Mouse (Mus musculus) bone marrow, adult 2 months (tissue): ENCODE measurements around the gene Syce1l. TPM values are rescaled to one million over a fixed set of nuclear protein-coding genes. Genes with fewer than 3 reads are reported as not detected.

Source experiments
- H3K27ac ChIP-seq: fragments of 200-500 bp; 2 replicates; pipeline ENCODE4 v1.5.1; 2012; ENCODE audit warnings: low read depth, mild to moderate bottlenecking, control low read depth, inconsistent platforms, low read length; ENCODE audit not compliant: control insufficient read depth, poor library complexity, insufficient read depth
- H3K4me1 ChIP-seq: fragments of 200-500 bp; 2 replicates; pipeline ENCODE4 v1.6.1; 2011; ENCODE audit warnings: low read length; ENCODE audit not compliant: control insufficient read depth, insufficient read depth
- H3K4me3 ChIP-seq: fragments of 200-500 bp; replicated peaks from 2 replicates; pipeline ENCODE3; 2011; ENCODE audit warnings: mild to moderate bottlenecking, low read depth, low read length, control low read depth; ENCODE audit not compliant: control insufficient read depth
- CTCF ChIP-seq: fragments of 200-500 bp; IDR thresholded peaks from 2 replicates; pipeline ENCODE4 v1.5.1; 2011; ENCODE audit warnings: low read length, control low read depth; ENCODE audit not compliant: control insufficient read depth, insufficient read depth
- POLR2A ChIP-seq: fragments of 200-500 bp; IDR thresholded peaks from 2 replicates; pipeline ENCODE4 v1.6.1; 2011; ENCODE audit warnings: low read depth, mild to moderate bottlenecking, control low read depth, low read length, borderline replicate concordance; ENCODE audit not compliant: control insufficient read depth
- WGBS: fragments of 180-500 bp; shearing (Covaris S2); methylation state at CpG from one replicate; pipeline ENCODE4 v1.1.7; 2018; 5-methylcytosine and 5-hydroxymethylcytosine counted together
- polyA plus RNA-seq: library from polyadenylated mRNA; stranded (reverse); fragments of >200 nt; gene quantifications from 2 replicates; pipeline ENCODE4 v1.2.4, GENCODE M21; 2011; ENCODE audit warnings: low replicate concordance; ENCODE audit not compliant: missing spikeins, insufficient read depth, insufficient read length

Syce1l gene
- polyA plus RNA-seq, 1 experiment = 2.0 TPM

GRCm38 (mm10) chr8:113676811-113677210 lies 33.8 kb downstream of the Syce1l start:
- no peak overlapping the region for H3K27ac ChIP-seq
- H3K4me3 ChIP-seq = no peak overlapping the region
- WGBS = 75% methylated on average over 1 of the region's 1 CpGs
- TF ChIP-seq CTCF (no peak), POLR2A (no peak)
- H3K4me1 ChIP-seq = no peaks in the 10 kb centered on the region; the same call in 1 of the 2 replicates

DNA sequence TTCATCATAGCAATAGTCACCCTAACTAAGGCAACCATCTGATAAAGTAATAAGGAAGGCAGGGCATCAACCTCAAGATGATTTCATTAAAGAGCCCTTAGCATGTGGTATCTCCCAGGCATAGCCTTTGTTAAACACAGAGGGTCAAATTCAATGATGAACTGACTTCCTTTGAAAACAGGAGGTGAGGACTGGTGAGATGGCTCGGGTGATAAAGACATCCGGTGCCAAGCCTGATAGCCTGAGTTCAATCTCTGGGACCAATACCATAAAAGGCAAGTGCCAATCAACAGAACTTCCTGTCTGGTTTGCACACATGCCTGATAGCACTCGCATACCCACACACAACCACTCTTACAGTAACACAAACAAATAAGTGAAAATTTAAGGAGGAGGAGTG lies 36.3 kb downstream of the Syce1l start:
- WGBS = 4% methylated on average over 3 of the region's 3 CpGs
- TF ChIP-seq POLR2A (no peak), CTCF (no peak)
- Histone ChIP-seq H3K4me3 (no peak overlapping the region), H3K27ac (no peak overlapping the region), H3K4me1 (no peaks in the 10 kb centered on the region; the same call in 1 of the 2 replicates)

- H3K27ac ChIP-seq = no peak overlapping the region
These were observed 45.0 kb downstream of the Syce1l start for GRCm38 (mm10) chr8:113687889-113688542.

DNA sequence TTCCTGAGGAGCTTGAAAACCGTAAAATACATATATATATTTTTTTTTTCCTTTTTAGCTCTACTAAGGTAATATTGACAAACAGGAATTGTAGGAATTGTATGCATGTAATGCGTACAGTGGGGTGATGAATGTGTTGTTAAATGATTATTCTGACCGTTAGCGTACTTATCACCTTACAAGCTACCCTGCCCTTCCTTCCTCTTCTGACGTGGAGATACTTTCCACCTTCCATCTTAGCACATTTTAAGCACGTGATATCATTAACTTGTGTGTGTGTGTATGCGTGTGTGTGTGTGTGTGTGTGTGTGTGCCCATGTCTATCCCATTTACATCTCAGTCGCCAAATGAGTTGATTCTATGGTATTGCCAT lies 45.5 kb downstream of the Syce1l start:
- 34% methylated on average over 8 of the region's 8 CpGs for WGBS
- Histone ChIP-seq H3K27ac (no peak overlapping the region), H3K4me3 (no peak overlapping the region), H3K4me1 (no peaks in the 10 kb centered on the region)
- TF ChIP-seq POLR2A (no peak), CTCF (no peak)

More at GRCm38 (mm10) chr8:113687889-113688542, 45.0 kb downstream of the Syce1l start:
- no peak overlapping the region for H3K4me3 ChIP-seq
- TF ChIP-seq CTCF = no peak
- TF ChIP-seq POLR2A = no peak
- H3K4me1 ChIP-seq = no peaks in the 10 kb centered on the region
- WGBS = 47% methylated on average over 17 of the region's 17 CpGs

DNA sequence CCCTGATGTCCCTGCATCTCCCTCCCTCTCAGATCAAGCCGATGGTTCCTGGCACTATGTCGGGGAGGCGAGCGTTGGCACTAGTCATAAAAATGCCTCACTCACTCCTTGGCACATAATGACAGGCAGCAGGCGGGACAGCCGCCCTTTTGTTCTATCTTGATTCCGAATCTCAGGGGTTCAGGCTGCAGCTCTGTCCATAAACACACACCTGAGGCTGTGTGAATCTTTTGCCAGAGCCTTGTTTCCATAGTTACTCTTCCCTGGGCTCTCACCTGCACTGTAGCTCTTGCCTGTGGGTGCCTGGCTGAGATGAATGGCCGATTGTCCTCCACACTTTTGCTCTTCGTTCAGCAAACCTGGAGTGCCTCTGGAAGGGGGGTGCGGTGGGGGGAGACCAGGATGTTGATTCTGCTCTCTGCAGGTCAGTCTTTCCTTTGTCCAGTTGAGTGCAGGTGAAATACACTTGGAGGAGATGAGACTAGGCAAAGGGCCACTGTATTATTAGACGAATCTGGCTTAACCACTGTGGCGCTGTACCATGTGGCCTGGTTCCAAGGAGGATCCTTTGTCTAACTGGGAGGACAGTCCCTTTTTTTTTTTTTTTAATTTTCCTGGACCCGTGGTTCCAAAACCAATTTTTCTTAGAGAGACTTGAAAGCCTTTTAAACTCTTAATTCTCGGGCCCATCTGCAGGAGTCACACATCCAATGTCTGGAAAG lies 48.8 kb downstream of the Syce1l start:
- Histone ChIP-seq H3K4me3 (no peak overlapping the region), H3K4me1 (no peaks in the 10 kb centered on the region), H3K27ac (no peak overlapping the region)
- 83% methylated on average over 14 of the region's 14 CpGs for WGBS
- TF ChIP-seq CTCF (no peak), POLR2A (no peak)

GRCm38 (mm10) chr8:113704968-113705367 lies 62.0 kb downstream of the Syce1l start:
- Histone ChIP-seq H3K4me1 (no peaks in the 10 kb centered on the region), H3K27ac (no peak overlapping the region), H3K4me3 (no peak overlapping the region)
- WGBS = 60% methylated on average over 7 of the region's 7 CpGs
- TF ChIP-seq POLR2A = no peak
- TF ChIP-seq CTCF = no peak

Other genes starting within 250 kb of the Syce1l start
- gene Mon1b, start 7.6 kb upstream of the Syce1l start, polyA plus RNA-seq = 2.8 and 4.2 TPM in 2 replicates
- gene Adamts18, start 205.5 kb downstream of the Syce1l start, polyA plus RNA-seq = not detected in 2 replicates